Mouse (Mus musculus): ENCODE results near the gene Rbfox2.
A peak's percentile ranks its signal among the peaks of the same experiment; 100 is the strongest.

Rbfox2 gene

DNA sequence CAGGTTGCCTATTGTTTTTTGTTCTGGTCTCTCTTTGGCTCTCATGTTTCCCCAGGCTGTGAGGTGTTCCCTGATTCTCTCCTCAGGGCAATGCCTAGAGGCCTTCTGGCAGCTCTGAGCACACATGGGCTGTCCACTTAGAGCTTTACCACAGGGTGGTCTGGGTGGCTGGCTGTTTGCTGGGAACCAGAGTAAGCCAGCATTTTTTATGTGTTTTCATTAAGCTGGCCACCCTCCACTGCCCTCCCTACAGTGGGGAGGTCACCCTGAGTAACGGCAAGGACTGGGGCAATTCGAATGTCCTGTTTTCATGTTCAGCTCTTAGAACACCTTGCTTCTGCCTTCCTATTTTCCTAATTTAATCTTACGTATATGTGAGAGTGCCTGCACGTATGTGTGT lies 24.6 kb upstream of the Rbfox2 start:
- no peak for DNase-seq (ENCODE audit: extremely low spot score, low spot score)

DNA sequence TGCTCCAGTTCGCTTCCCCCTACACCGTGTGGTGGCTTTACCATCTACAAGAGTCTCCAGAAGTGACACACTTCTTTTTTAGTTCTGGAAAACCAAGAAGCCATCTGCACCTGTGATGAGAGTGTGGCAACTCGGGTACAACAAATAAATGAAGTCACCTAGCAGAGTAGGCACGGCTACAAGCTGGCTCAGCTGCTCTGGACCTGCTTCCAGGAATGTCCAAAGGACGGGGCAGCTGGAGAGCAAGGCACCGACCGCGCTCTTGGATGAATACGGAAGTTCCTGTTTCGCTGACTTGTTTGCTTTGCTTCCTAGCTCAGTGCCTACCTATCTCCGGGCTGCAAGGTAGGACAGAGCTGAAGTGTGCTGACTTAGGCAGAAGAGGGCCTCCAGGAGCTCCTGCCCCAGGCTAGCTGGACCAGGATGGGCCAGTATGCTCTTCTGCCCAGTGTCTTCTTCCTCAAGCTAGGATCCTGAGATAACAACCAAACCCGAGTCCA lies 22.9 kb upstream of the Rbfox2 start:
- DNase-seq (ENCODE audit: extremely low spot score, low spot score): no peak

DNA sequence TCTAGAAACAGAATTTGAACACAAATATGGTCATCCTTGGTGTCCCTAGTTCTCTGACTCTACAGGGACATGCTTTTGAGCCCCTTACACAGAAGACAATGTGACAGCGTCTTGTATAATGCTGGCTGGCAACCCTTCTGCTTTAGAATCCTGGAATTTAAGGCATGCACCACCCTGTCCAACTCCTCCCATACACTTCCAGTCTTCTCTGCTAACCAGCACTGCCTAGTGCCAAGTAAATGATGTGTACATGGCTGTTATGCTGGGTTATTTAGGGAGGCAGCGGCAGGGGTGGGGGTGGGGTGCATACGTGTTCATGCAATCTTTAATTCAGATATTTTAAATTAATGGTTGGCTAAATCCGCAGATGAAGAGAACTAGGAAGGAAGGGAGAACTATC lies 19.6 kb upstream of the Rbfox2 start:
- DNase-seq (ENCODE audit: extremely low spot score, low spot score): no peak

DNA sequence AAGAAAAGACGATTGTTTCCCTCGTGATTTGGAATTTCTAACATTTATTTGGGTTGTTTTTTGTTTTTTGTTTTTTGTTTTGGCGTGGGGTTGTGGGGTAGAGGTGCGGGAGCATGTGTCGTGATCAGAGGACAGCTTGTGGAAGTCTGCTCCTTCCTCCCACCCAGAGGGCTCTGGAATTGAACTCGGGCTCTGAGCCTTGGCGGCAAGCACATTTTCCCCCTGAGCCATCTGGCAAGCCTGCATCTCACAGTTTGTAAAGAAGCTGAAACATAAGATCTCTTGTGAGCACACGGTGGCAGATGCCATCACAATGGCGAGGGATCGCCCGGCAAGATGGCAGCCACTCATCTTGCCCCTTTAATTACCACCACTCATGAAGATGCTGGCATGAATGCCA lies 17.6 kb upstream of the Rbfox2 start:
- DNase-seq (ENCODE audit: extremely low spot score, low spot score): no peak

DNA sequence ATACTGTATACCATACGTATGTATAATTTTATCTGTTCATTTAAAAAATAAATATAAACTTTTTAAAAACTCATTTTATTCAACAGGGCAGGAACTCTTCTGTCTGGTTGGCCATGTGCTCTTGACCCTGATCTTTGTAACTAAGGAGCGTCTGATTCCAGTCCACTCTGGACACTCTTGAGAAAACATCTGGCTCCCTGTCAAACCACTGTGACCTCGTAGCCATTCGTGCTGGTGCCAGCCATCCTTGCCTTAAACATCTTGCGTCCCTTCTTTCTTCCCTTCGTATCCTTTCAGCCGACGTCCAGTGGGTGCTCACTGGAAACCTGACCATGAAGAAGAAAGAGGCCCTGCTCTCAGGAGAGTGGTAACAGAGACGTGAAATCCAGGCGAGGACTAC lies 16.4 kb upstream of the Rbfox2 start:
- no peak for DNase-seq (ENCODE audit: extremely low spot score, low spot score)

DNA sequence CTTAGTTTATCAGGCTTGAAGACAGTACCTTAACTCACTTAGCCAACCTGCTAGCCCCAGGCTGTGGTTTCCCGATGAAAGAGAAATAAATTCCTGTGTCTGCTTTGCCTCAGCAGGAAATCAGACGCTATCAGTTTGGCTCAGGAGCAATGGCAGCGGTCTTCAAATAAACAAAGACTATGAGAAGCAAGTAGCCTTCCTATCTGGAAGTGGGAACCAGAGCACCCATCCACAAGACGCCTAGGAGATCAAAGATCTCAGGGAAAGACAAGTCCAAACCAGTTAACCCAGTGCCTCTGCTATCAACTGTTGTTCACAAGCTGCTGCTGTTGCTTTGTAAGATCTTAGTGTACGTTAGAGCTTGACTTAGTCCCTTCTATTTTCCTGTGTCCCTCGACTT lies 6.9 kb upstream of the Rbfox2 start:
- no peak for DNase-seq (ENCODE audit: extremely low spot score, low spot score)

DNA sequence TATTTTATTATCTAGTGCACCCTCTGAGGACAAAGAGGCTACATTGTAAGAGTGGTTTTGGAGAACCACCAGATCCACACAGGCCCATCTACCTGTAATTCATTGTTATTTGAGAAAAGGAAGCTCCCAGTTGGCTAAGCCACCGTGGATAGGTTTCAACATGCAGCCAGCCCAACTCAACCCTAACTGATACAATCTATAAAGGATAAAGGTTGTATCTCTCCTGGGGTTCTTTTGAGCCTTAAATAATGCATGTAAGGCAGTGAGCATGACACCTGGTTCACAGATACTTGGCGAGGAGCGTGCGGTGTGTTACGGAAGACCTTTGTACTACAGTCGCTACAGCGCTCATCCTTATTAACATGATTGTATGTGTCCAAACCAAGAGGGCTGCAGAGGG lies 6.0 kb upstream of the Rbfox2 start:
- DNase-seq (ENCODE audit: extremely low spot score, low spot score): no peak

DNA sequence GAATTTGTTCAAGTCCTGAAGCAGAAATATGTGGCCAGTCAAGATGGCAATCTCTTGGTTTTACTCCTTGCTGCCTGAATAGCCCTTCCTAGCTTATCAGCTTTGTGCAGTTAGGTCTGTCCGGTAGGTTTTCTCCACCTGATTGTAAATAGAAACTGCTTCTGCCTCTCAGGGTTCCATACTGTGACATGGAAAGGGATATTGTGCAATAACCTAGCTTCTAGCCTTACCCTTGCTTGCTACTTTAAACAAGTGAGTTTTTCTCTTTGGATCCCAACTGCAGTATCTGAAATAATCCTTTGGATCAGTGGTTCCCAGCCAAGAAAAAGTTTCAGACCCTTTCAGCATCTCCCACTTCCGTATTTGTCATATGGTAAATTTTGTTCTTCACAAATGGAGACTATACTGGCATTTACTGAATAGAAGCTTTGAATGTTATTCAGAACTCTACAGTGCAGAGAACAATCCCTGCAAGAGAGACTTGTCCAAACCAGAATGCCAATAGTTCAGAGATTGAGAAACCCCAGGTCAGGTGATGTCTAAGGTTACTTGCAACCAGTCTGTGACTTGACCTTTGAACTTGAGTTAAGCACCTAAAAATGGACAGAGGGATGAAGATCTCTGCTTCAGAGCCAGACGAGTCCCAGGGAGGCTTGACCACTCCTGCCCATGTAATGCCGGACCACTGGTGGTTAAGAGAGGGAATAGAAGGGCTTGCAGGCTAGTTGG lies 1.1 kb upstream of the Rbfox2 start:
- DNase-seq (ENCODE audit: extremely low spot score, low spot score): no peak

DNA sequence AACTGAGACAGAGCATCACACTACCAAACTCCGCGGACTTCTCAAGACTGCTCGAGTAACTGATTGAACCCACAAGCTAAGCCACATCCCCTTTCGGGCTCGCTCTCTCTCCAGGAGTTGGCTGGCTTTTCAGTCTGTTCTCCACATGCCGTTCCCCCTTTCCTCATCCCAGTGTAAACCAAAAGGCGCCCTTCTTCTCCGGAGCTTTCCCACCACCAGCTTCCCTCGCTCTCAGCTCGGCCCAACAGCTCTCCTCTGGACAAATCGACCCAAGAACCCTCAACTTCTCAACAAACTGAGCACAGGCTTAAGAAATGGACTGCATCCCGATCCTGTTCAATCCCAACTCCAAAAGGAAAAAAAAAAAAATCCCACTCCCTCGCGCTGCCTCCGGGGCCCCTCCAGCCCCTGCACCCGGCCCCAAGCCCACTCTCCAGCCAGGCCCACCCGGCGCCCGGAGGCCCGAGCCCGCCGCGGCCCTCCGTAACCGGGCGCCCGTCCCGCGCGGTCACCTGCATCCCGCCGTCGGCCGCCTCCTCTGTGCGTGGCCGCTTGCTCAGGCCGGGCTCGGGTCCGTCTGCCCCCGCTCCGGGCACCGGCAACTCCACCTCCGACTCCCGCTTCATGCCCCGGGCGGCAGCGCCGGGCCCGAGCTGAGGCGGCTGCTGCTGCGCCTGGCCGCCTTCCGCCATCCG lies 805 bp downstream of the Rbfox2 start:
- DNase-seq (ENCODE audit: extremely low spot score, low spot score): peak; percentile 64

DNA sequence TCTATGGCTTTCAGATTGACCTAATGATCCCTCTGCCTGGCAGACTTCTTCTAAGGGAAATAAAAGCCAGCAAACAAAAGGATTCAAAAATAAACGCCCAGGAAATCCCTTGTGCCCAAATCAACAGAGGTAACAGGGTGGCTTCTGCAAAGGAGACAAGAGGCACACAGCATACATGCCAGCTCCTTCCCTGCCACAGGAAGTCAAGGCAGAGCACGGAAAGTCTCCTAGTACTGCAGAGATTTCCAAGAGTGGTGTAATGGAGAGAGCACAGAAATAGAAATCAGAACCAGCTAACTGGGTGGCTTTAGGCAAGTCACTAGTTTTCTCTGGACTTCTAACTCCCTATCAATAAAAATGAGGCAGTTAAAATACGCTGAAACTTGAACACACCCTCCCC lies 1.8 kb downstream of the Rbfox2 start:
- DNase-seq (ENCODE audit: extremely low spot score, low spot score): no peak

DNA sequence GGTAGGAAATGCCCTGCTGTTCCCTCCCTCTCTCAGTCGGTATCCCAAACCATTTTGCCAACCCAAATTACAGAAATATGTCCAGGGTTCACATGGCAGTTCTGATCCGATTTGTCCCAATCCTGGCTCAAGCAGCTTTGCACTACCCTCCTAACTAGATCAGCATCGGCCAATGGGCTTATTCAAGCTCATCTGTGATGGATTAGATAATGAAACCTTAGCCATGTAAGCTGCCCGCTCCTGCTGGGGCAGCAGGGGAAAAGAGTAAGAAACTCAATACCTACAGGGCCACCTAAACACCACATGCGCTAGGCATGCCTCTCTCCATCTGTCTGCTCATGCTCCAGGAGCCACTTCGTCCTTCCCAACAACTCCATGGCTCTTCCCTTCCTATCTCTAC lies 5.7 kb downstream of the Rbfox2 start:
- DNase-seq (ENCODE audit: extremely low spot score, low spot score): no peak

DNA sequence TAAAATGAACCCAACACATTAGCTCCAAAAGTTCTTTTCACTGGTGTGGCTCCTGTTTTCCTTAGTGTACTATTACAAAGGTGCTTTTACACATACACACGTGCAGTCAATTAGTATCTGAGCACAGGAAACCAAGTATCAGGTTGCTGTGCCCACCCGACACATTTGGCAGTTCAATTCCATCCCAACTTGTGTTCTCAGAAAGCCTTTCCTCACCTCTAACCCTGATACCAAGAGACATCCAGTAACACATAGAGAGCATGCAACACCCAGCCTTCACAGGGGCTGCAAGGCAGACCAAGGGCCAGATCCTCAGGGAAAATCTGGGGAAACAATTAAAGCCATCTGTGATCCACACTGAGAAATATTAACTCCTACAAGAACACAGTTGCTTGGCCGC lies 8.2 kb downstream of the Rbfox2 start:
- no peak for DNase-seq (ENCODE audit: extremely low spot score, low spot score)

DNA sequence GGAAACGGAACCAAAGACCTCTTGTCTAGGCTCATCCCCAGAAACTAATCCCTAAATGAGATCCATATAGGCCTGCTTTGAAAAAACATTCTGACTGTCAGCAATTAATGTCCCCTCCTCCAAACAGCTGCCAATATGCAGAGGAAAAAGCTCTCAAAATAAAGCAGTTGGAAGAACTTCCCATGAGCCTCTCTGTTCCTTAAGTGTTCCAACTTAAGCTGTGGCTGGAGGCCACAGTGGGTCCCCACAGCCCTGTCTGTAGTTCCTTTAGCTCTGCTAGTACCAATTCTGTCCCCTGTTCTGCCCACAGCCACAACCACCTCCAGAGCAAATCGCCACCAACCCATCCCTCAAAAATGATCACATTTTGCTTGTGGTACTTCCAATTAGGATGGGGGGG lies 10.2 kb downstream of the Rbfox2 start:
- DNase-seq (ENCODE audit: extremely low spot score, low spot score): no peak

DNA sequence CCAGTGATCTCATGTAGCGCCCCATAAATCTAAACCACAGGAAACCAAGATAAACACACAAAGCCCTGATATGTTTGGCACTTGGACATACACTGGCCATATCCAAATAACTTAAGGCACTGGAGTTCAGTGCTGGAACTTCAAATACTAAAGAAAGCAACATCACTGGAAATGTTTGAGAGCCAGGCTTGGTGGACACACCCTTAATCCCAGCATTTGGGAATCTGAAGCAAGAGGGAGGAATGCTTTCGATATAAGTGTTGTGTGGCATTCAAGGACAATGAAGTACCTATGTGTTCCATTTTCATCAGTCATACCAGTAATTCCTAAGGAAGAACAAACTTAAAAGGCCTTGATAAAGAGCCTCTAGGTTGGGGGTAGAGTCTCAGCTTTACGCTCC lies 13.3 kb downstream of the Rbfox2 start:
- DNase-seq (ENCODE audit: extremely low spot score, low spot score): no peak

DNA sequence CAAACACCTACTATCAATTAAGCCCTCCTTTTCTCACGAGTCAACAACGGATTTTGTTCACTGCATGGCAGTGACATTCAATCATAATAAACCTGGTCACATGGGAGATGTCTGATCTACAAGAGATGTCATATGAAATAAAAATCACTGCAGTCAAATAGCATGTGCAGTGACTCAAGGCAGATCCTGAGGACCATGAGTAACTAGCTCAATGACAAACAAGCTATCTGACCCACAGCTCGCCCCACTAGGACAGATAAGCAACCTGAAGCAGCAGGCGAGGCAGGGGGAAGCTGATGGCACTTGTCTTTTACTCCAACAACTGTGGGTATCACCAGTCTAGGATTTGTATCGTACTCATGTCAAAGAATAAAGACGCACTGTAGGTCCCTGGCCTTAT lies 14.4 kb downstream of the Rbfox2 start:
- DNase-seq (ENCODE audit: extremely low spot score, low spot score): no peak

DNA sequence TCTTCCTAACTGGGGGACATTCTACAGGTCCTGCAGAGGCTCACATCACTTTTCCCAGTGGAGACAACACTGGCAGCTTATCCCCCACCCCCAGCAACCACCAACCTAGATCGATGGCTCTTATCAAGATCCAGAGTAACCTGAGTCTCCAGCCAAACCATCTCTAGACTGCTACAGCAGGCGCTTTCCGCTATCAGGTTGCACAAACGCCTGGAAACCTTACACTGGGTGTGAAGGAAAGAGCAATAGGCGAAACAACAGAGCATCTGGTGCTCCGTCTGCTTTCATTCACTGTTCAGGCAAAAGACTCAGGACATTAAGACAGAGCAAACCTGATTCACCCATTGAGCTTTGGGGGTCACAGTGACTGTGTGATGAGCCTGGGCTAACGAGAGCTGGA lies 15.3 kb downstream of the Rbfox2 start:
- DNase-seq (ENCODE audit: extremely low spot score, low spot score): no peak

DNA sequence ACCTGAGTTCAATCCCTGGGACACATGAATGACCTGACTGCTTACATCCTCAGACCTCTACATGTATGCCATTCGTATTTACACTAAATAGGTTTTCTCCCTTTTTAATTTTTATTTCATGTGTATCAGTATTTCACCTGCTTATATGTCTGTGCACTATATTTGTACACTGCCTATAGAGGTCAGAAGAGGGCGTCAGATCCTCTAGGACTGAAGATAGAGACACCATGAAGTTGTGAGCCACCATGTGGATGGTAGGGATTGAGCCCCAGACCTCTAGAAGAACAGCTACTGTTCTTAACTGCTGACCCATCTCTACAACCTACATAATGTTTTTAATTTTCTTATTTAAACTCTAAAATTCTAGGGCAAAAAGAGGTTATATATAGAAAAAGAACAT lies 16.5 kb downstream of the Rbfox2 start:
- no peak for DNase-seq (ENCODE audit: extremely low spot score, low spot score)

DNA sequence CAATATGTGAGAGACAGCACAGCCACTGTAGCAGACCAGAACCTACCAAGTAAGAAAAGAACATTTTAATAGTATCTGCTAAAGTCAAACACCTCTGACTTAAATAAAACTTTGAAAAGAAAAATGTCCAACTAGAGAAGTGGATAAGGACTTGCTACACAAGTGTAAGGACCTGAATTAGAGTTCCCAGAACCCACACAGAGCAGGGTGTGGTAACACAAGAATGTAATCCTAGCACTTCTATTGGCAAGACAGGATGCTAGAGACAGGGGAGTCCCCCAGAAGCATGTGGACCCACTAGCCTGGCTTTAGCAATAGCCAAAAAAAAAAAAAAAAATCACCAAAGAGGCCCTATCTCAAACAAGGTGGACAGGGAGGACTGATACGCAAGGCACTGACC lies 26.7 kb downstream of the Rbfox2 start:
- DNase-seq (ENCODE audit: extremely low spot score, low spot score): no peak

DNA sequence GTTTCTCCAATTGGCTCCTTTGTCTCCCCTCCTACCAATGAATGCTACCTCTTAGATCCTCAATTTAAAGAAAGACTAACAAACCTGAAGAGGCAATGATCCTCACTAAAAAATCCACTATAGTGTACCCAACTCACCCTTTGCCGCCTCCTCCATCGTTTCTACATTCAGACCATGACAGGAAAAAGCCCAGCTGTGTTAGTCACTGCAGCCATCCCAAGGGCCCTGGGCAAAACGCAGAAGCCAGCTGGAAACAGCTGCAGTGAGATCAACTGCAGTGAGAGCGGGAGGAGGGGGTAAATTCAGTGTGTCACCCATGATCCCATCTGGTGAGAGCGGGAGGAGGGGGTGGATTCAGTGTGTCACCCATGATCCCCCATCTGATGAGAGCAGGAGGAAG lies 28.0 kb downstream of the Rbfox2 start:
- no peak for DNase-seq (ENCODE audit: extremely low spot score, low spot score)

DNA sequence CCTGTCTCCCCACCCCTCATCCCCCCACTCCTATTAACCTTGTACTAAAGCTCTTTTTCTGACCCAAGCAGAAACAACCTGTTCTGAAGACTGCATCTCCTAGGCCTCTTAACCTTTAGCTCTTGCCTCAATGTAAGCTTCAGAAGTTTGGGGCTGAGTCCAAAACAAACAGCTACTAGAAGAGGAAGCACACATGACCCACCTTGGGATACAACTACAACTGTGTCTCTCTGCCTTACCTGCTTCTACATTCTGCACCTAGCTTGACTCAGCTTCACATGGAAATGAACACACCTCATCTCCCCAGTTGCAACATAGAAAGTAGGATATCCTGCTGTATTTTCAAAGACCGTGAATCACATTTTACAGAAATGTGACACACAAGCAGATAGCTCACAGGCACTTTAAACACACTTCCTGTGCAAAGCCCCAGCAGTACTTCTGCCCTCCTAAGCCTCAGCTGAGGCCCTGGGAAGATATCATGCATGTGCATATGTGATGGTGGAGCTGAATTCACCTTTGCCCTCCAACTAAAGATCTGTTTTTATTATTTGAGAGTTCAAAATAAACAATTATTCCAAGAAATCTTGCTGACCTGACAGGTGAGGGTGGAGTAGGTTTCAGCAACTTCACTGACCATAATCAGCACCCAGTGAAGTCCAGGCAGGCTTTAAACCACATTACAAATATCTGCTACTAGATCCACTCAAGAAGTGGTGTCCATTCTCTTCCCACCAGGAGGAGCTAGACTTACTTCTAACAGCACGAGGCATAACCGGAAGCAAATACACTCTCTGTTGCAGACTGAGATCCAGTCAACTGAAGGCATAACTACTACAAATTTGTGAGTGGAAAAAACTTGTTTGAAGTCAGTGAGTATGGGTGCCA lies 29.7 kb downstream of the Rbfox2 start:
- DNase-seq (ENCODE audit: extremely low spot score, low spot score): no peak

DNA sequence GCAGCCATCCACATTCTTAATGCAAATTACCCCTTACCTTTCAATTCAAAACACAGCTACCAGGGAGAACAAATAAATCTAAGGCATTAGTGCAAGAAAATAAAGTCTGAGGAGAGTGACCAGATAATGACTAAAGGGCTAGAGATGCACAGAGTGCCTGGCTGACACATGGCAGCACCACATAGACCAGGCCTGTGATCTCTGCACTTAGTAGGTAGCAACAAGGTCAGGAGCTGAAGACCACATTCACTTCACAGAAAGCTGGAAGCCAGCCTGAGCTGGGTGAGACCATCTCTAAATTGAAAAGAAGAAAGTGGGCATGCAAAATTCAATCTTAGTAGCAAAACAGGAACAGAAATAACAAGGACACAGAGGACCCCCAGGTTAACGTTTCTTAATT lies 30.5 kb downstream of the Rbfox2 start:
- DNase-seq (ENCODE audit: extremely low spot score, low spot score): no peak

DNA sequence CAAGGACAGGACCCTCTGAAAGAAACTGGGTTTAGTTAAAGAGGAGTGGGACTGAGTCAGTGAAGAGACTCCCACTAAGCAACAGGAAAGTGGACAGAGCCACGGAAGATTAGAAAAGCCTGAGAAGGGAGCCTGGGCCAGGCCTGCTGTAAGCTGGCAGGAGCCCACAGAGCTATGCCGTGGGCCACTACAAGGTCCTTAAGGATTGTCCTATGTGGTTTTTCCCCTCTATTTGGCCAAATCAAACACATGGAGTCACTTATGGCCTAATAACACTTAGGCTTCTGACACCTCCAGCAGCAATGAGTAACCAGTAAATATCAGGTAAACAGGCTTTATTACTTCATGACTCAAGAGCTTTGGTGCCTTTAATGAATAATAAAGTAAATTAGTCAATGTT lies 31.2 kb downstream of the Rbfox2 start:
- DNase-seq (ENCODE audit: extremely low spot score, low spot score): no peak

Measured in neural tube, embryonic 10.5 days (tissue).